Mouse (Mus musculus) kidney, adult 2 months (tissue): ENCODE data around the gene Osbpl9.

Experiments
- CTCF ChIP-seq: fragments of 200-500 bp; conservative IDR thresholded peaks from 2 replicates; pipeline ENCODE4 v1.5.1; 2011; ENCODE audit warnings: low read depth, mild to moderate bottlenecking, control low read depth, low read length, moderate library complexity, mixed read lengths; ENCODE audit not compliant: insufficient read depth, insufficient read length
- POLR2A ChIP-seq: fragments of 200-500 bp; IDR thresholded peaks from one replicate; pipeline ENCODE4 v1.6.1; 2011; ENCODE audit warnings: low read depth, low read length, control low read depth

DNA sequence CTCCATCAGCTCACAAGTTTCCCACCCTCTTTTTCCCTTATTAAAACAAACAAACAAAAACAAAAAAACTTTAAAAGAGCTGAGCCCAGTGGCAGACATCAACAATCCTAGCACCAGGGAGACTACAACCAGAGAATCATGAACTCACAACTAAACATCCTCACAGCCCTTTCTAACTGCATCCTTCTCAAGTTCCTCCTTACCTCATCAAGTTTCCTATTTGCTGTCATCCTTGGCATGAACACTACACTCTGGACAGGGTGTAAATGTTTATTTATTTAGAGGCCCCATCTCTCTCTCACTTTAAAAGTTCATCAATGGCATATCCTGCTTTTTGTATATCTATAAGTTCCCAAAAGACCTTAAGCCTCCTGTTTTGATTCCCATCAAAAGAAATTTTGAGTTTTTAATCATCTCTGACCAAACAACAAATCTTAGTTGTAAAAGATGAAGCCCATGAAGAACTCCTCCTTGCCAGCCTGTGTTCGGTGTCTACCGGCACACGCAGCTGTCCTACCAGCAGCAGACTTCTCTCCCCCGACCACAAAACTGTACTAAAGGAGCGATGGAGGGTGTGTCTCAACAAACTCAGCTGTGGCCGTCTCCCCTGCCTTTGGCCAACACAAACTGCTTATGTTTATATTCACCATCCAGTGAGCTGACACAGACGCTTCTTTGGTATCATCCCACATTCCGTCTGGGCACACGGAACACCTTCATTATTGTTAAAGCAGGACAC is 98.8 kb downstream of the Osbpl9 start:
- TF ChIP-seq CTCF (no peak), POLR2A (no peak)
